Mouse (Mus musculus) intestine, postnatal 0 days (tissue): Measurements from ENCODE around the gene Adamts4. TPM values are rescaled to one million over a fixed set of nuclear protein-coding genes. Genes with fewer than 3 reads are reported as not detected.

Source experiments
- ATAC-seq: fragments of 200-750 bp; cut with Nextera tagmentation; 2 replicates; pipeline ENCODE4 v1.8.0; 2017; ENCODE audit warnings: mild to moderate bottlenecking, moderate TSS enrichment, moderate library complexity
- H3K27ac ChIP-seq: fragments of 300-500 bp; sonication (generic); 2 replicates; pipeline ENCODE4 v1.5.1; 2014; ENCODE audit warnings: mild to moderate bottlenecking, low read depth, low read length, moderate library complexity
- H3K27me3 ChIP-seq: fragments of 300-500 bp; sonication (generic); replicated peaks from 2 replicates; pipeline ENCODE4 v1.6.1; 2014; ENCODE audit warnings: low read length, mixed read lengths; ENCODE audit not compliant: control insufficient read depth, insufficient read depth
- H3K36me3 ChIP-seq: fragments of 300-500 bp; sonication (generic); 2 replicates; pipeline ENCODE4 v1.6.1; 2014; ENCODE audit warnings: mild to moderate bottlenecking, moderate library complexity; ENCODE audit not compliant: control insufficient read depth, insufficient read depth
- H3K4me1 ChIP-seq: fragments of 300-500 bp; sonication (generic); replicated peaks from 2 replicates; pipeline ENCODE4 v1.6.1; 2014; ENCODE audit warnings: antibody characterized with exemption, low read length, mixed read lengths; ENCODE audit not compliant: control insufficient read depth, insufficient read depth
- H3K4me2 ChIP-seq: fragments of 300-500 bp; sonication (generic); replicated peaks from 2 replicates; pipeline ENCODE4 v1.6.1; 2014; ENCODE audit warnings: low read depth, mild to moderate bottlenecking, moderate library complexity
- H3K4me3 ChIP-seq: fragments of 300-500 bp; sonication (generic); 2 replicates; pipeline ENCODE4 v1.5.1; 2014; ENCODE audit warnings: low read depth, low read length
- H3K9ac ChIP-seq: fragments of 300-500 bp; sonication (generic); 2 replicates; pipeline ENCODE4 v1.6.1; 2014; ENCODE audit warnings: mild to moderate bottlenecking, low read depth, low read length
- H3K9me3 ChIP-seq: fragments of 300-500 bp; sonication (generic); 2 replicates; pipeline ENCODE4 v1.6.1; 2016; ENCODE audit warnings: mixed run types; ENCODE audit not compliant: control insufficient read depth
- CTCF ChIP-seq: sonication (generic); IDR thresholded peaks from 2 replicates; pipeline ENCODE4 v1.5.1; 2016; ENCODE audit warnings: low read depth, mild to moderate bottlenecking, control low read depth, antibody characterized with exemption, moderate library complexity
- WGBS: fragments of 180-500 bp; shearing (Covaris S2); extraction: QIAGEN DNeasy Blood & Tissue Kit; methylation state at CpG from one replicate; pipeline ENCODE4 v1.1.7; 2014; 5-methylcytosine and 5-hydroxymethylcytosine counted together
- polyA plus RNA-seq: library from polyadenylated mRNA; unstranded; fragments of >200 nt; fragmentation: Nextera tagmentation; extraction: Ambion mirVana; gene quantifications from 2 replicates; pipeline ENCODE4 v1.2.1, GENCODE M21; 2015

The Adamts4 gene
- polyA plus RNA-seq = 2.0 and 2.8 TPM in 2 replicates

DNA sequence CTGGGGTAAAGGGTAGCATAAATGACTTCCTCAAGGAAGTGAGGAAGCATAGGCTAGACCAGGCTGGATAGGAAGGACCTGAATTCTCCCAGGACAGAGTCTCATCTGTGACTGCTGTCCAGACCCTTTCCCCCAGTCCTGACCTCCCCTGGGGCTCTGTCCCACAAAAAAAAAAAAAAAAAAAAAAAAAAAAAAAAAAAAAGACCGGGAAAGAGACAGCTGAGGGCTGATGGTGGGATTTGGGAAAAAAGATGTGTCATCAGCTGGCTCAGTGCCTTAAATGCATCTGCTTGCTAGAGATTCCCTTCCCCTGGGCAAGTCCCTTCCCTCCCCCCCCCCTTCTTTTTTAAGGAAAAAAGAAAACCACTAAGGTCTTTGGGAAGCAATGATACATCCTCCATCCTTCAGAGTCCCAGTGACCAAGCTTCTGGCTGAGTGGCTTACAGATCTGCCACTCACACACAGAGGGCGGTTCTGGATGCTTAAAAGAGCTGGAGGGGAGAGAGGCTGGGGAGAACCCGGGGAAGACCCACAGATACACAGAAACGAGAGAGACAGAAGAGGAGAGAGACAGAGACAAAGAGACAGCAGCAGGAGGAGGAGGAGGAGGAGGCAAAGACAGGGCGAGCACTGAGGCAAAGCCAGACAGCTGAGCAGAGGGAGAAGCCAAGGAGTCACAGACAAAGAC is at the start of gene Adamts4:
TSS of gene Adamts4 (plus strand) at position 509 of the 688 bp plus-strand sequence.
- Histone ChIP-seq H3K36me3 (peaks cover 2% of the 10 kb centered on the region; the same call in 1 of the 2 replicates), H3K9me3 (no peaks in the 10 kb centered on the region), H3K27ac (peak within 1 kb of the TSS; percentile 21), H3K27me3 (no peaks in the 10 kb centered on the region; the same call in 1 of the 2 replicates), H3K4me3 (peak within 1 kb of the TSS; percentile 35), H3K4me2 (peak within 1 kb of the TSS; percentile 58), H3K4me1 (peaks cover 9% of the 10 kb centered on the region; the same call in 1 of the 2 replicates), H3K9ac (0 out of 2 replicates have a peak within 1 kb of the TSS, but pooled peaks have one; percentile 26)
- TF ChIP-seq CTCF = no peak
- 36% methylated on average over 5 of the region's 5 CpGs for WGBS
- ATAC-seq = no peak

DNA sequence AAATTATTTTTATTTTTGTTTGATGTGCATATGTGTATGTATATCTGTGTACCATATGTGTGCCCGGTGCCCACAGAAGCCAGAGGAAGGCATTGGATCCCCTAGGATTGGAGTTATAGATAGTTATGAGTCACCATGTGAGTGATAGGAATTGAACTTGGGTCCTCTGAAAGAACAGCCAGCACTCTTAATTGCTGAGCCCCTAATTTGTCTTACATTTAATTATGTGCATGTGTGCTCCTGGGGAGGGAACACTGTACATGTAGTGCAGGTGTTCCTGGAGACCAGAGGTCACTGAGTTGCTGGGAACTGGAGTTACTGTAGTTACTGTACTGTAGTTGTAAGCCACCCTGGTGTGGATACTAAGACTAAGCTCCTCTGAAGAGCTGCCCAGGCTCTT is 49.5 kb upstream of the Adamts4 start:
- no peak overlapping the region for H3K4me3 ChIP-seq
- H3K27ac ChIP-seq = no peak overlapping the region
- H3K27me3 ChIP-seq = peaks cover 10% of the 10 kb centered on the region; the same call in 1 of the 2 replicates
- no peak overlapping the region for H3K9ac ChIP-seq
- no peak overlapping the region for H3K4me2 ChIP-seq
- H3K36me3 ChIP-seq = no peaks in the 10 kb centered on the region
- TF ChIP-seq CTCF = no peak
- ATAC-seq = no peak
- peaks cover 3% of the 10 kb centered on the region; the same call in 1 of the 2 replicates for H3K4me1 ChIP-seq
- 80% methylated on average over 1 of the region's 1 CpGs for WGBS
- no peaks in the 10 kb centered on the region for H3K9me3 ChIP-seq

DNA sequence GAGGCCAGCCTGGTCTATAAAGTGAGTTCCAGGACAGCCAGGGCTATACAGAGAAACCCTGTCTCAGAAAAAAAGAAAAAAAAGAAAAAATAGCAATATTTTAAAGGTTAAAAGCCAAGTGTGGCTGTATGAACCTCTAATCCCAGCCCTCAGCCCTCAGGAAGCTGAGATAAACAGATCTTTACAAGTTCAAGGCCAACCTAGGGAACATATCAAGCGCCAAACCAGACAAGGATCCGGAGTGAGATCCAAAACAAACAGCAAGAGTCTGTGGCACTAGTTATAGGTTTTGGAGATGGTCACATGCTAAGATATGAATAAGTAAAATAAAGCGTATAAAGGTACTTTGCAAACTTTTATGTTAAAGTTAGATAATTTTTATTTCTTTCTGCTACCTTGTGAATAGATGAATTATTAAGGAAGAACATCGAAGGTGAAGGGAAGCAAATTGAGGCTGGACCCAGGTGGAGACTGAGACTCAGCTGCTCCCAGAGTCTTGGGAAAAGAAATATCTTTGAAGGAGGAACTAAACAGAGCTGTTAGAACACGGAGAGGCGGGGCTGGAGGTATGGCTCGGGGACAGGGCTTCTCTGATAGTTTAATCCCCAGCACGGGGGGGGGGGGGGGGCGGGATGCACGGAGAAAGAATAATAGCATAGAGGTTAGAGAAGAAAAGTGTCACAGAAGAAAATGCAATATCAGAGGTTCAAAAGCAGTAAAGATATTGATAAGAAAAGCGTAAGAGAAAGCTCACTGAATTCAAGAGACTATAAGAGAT is 46.6 kb upstream of the Adamts4 start:
- no peak overlapping the region for H3K4me3 ChIP-seq
- no peaks in the 10 kb centered on the region for H3K27me3 ChIP-seq
- no peak overlapping the region for H3K9ac ChIP-seq
- peak overlapping the region; percentile 37; the same call in 1 of the 2 replicates for H3K4me2 ChIP-seq
- ATAC-seq = peak; percentile 17; the same call in 1 of the 2 replicates
- 0 out of 2 replicates have a peak, but pooled peaks cover 3% of the 10 kb centered on the region for H3K4me1 ChIP-seq
- no peak for TF ChIP-seq CTCF
- WGBS = 45% methylated on average over 9 of the region's 11 CpGs
- no peaks in the 10 kb centered on the region for H3K36me3 ChIP-seq
- no peaks in the 10 kb centered on the region for H3K9me3 ChIP-seq
- H3K27ac ChIP-seq = no peak overlapping the region

DNA sequence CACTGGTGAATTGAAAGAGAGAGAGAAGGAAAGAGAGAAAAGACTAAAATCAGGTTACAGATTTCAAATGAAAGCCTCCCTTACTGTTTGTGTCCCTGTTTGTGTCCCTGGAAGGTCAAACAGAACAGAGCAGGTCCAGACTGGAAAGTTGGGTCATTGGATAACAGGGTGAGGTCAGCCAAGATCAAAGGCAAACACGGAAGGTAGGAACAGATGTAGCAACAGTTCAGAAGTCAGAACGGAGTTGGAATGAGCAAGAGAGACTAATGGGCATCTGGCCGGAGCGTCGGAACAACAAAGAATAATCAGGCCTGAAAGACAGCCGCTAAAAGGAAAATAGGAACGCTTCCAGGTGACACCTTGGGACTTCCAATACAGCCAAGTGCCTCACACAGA is 46.0 kb upstream of the Adamts4 start:
- H3K27me3 ChIP-seq = no peaks in the 10 kb centered on the region
- H3K36me3 ChIP-seq = no peaks in the 10 kb centered on the region
- WGBS = 42% methylated on average over 7 of the region's 7 CpGs
- no peak overlapping the region for H3K4me3 ChIP-seq
- H3K9ac ChIP-seq = no peak overlapping the region
- H3K4me1 ChIP-seq = 0 out of 2 replicates have a peak, but pooled peaks cover 3% of the 10 kb centered on the region
- no peak for TF ChIP-seq CTCF
- ATAC-seq = peak; percentile 74
- H3K4me2 ChIP-seq = peak overlapping the region; percentile 37
- H3K27ac ChIP-seq = no peak overlapping the region
- H3K9me3 ChIP-seq = no peaks in the 10 kb centered on the region

DNA sequence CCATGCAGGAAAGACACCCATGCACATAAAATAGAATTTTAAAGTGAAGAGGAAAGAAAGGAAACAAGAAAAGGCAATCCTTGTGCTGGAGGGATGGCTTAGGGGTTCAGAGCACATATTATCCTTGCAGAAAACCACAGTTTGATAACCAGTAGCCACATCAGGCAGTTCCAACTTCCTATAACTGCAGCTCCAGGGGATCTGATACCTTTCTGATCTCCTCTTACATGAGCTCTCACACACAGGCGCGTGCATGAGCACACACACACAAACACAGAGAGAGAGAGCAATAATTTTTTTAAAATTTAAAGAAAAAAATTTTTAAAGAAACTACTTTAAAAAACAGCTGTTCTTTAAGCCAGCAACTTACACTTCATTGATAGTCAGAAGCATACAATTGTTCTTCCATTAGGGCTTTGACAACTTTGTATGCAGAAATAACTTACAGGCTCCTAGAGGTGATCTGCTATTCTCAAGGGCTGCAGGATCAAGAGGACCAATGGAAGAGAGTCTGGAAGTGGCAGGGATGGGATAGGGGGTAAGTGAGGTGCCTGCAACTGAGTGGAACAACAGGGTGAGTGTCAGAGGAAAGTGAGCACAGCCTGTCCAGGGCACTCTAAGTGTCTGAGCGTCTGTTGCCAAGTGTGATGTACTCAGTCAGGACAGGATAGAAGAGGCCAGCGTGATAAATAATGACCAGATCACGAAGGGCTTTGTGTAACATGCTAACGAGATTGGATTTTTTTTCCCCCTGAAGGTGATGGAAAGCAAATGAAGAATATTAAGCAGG is 44.3 kb upstream of the Adamts4 start:
- no peak for TF ChIP-seq CTCF
- no peak overlapping the region for H3K9ac ChIP-seq
- 0 out of 2 replicates have a peak, but pooled peaks cover 3% of the 10 kb centered on the region for H3K4me1 ChIP-seq
- no peak for ATAC-seq
- H3K36me3 ChIP-seq = no peaks in the 10 kb centered on the region
- no peak overlapping the region for H3K4me2 ChIP-seq
- no peak overlapping the region for H3K27ac ChIP-seq
- no peaks in the 10 kb centered on the region for H3K27me3 ChIP-seq
- 79% methylated on average over 6 of the region's 6 CpGs for WGBS
- H3K9me3 ChIP-seq = no peaks in the 10 kb centered on the region
- H3K4me3 ChIP-seq = no peak overlapping the region
